Mouse (Mus musculus): ENCODE data around the gene Cog7. TPM values are rescaled to one million over a fixed set of nuclear protein-coding genes. Genes with fewer than 3 reads are reported as not detected.

The Cog7 gene
- polyA plus RNA-seq (2015; fragmentation: Nextera tagmentation; extraction: Ambion mirVana): 24.6 and 25.2 TPM in 2 replicates

DNA sequence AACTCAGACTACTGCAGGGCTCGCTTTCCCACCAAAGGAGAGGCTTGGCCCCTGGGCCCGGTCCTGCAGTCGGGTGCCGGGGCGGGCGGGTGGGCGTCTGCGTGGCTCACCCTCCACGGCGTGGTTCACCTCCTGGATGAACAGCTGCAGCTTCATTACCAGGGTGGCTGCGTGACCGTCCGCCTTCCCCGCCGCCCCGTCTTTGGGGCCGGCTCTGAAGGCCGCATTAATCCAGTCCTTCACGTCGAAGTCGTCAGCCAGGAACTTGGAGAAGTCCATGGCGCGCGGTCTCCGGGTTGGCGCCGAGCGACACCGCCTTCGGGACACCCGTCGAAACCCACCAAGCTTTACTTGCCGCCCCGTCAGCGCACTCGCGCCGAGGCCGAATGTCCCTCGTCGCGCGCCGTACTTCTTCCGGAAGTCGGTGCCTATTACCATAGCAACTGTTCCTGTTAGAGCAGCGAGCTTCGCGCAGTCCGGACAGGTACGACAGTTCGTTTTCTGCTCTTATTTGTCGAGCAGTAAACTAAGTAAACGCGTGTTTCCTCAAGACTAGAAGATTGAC is at the start of gene Cog7:
Gene Cog7, minus strand, starts transcription at position 405 of the 565 bp plus-strand sequence.
- no peaks in the 10 kb centered on the region for H3K27me3 ChIP-seq (ENCODE audit: control insufficient read depth, insufficient read depth, low read length)
- H3K4me3 ChIP-seq (replicated peaks; ENCODE audit: low read length): peak within 1 kb of the TSS; percentile 85
- H3K4me2 ChIP-seq (ENCODE audit: low read depth, low read length): peak within 1 kb of the TSS; percentile 73
- H3K9me3 ChIP-seq (replicated peaks; ENCODE audit: control insufficient read depth, low read length): no peaks in the 10 kb centered on the region
- peak; percentile 87 for ATAC-seq (ENCODE audit: insufficient read depth, low FRiP score)
- under 1% methylated on average over 54 of the region's 55 CpGs for WGBS
- no peaks in the 10 kb centered on the region for H3K36me3 ChIP-seq (ENCODE audit: control insufficient read depth, insufficient read depth, low read length)
- H3K4me1 ChIP-seq (ENCODE audit: control insufficient read depth, insufficient read depth, low read length): no peaks in the 10 kb centered on the region; the same call in 1 of the 2 replicates
- no peak within 1 kb of the TSS for H3K27ac ChIP-seq (ENCODE audit: low read length)
- H3K9ac ChIP-seq (ENCODE audit: low read length): peak within 1 kb of the TSS; percentile 82

DNA sequence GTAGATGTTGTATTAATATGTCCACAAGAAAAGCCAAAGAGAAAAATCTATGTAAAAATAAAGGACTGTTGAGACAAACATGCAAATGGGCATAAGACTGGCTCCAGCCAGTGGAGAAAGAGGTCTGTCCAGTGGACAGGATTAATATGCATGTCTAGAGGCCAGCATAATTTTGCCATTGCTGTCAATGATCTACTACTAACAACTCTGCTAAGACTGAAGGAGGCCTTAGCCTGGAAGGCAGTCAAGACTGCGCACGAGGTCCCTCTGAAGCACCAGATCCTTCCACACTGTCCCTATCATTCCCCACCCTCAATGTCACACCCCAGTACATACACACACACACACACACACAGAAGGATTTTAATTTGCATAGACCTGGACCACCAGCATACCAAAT is 40.6 kb upstream of the Cog7 start:
- peaks cover 16% of the 10 kb centered on the region for H3K4me1 ChIP-seq (ENCODE audit: control insufficient read depth, insufficient read depth, low read length)
- H3K4me3 ChIP-seq (replicated peaks; ENCODE audit: low read length): no peak overlapping the region
- no peak for ATAC-seq (ENCODE audit: insufficient read depth, low FRiP score)
- 97% methylated on average over 2 of the region's 2 CpGs for WGBS
- no peak overlapping the region for H3K4me2 ChIP-seq (ENCODE audit: low read depth, low read length)
- no peak overlapping the region for H3K9ac ChIP-seq (ENCODE audit: low read length)
- no peak overlapping the region for H3K27ac ChIP-seq (ENCODE audit: low read length)
- no peaks in the 10 kb centered on the region for H3K9me3 ChIP-seq (replicated peaks; ENCODE audit: control insufficient read depth, low read length)
- H3K27me3 ChIP-seq (ENCODE audit: control insufficient read depth, insufficient read depth, low read length): no peaks in the 10 kb centered on the region
- no peaks in the 10 kb centered on the region for H3K36me3 ChIP-seq (ENCODE audit: control insufficient read depth, insufficient read depth, low read length)

DNA sequence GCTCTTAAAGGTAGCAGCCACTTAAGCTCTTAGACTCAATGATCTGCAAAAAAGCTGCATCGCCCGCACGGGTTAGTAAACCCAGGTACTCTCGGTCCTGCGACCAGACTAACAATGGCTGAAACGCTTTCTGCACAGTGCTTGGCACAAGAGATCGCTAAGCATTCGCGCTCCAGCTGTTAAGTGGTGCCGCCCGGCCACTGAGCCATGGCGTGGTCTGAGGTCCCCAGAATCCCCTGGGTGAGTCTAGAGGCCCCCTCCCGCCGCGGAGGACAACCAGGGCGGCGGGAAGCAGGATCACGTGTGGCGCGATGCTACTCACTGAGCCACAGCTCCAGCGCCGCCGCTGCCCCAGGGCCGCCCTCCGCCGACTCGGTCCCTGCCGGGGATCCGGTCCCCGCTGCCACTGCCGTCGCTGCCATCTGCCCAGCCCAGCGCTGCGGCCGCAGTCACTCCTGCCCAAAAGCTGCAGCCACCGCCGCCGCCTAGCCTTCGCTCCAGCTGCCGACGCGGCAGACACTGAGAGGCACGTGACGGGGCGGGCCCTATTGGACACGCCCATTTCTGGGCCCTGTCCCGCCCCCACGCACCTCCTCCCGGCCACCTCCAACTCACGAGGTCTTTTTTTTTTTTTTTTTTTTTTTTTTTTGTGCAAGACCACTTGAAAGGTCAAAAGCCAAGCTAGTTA is 39.3 kb upstream of the Cog7 start, which contains the start of gene Gga2:
Gene Gga2, minus strand, starts transcription at position 556 of the 688 bp plus-strand sequence.
- H3K4me3 ChIP-seq (replicated peaks; ENCODE audit: low read length): peak within 1 kb of the TSS; percentile 78
- no peaks in the 10 kb centered on the region for H3K9me3 ChIP-seq (replicated peaks; ENCODE audit: control insufficient read depth, low read length)
- peak within 1 kb of the TSS; percentile 86 for H3K9ac ChIP-seq (ENCODE audit: low read length)
- WGBS: under 1% methylated on average over 49 of the region's 50 CpGs
- H3K36me3 ChIP-seq (ENCODE audit: control insufficient read depth, insufficient read depth, low read length): no peaks in the 10 kb centered on the region
- peak; percentile 89 for ATAC-seq (ENCODE audit: insufficient read depth, low FRiP score)
- H3K4me1 ChIP-seq (ENCODE audit: control insufficient read depth, insufficient read depth, low read length): peaks cover 26% of the 10 kb centered on the region
- no peaks in the 10 kb centered on the region for H3K27me3 ChIP-seq (ENCODE audit: control insufficient read depth, insufficient read depth, low read length)
- peak within 1 kb of the TSS; percentile 84 for H3K27ac ChIP-seq (ENCODE audit: low read length)
- peak within 1 kb of the TSS; percentile 61 for H3K4me2 ChIP-seq (ENCODE audit: low read depth, low read length)

- ATAC-seq (ENCODE audit: insufficient read depth, low FRiP score): peak; percentile 22; the same call in 1 of the 2 replicates
- under 1% methylated on average over 6 of the region's 6 CpGs for WGBS
- no peaks in the 10 kb centered on the region for H3K27me3 ChIP-seq (ENCODE audit: control insufficient read depth, insufficient read depth, low read length)
- peaks cover 31% of the 10 kb centered on the region for H3K4me1 ChIP-seq (ENCODE audit: control insufficient read depth, insufficient read depth, low read length)
- H3K9ac ChIP-seq (ENCODE audit: low read length): peak overlapping the region; percentile 86
- no peaks in the 10 kb centered on the region for H3K36me3 ChIP-seq (ENCODE audit: control insufficient read depth, insufficient read depth, low read length)
- peak overlapping the region; percentile 61 for H3K4me2 ChIP-seq (ENCODE audit: low read depth, low read length)
- peak overlapping the region; percentile 78 for H3K4me3 ChIP-seq (replicated peaks; ENCODE audit: low read length)
- peak overlapping the region; percentile 84 for H3K27ac ChIP-seq (ENCODE audit: low read length)
- H3K9me3 ChIP-seq (replicated peaks; ENCODE audit: control insufficient read depth, low read length): no peaks in the 10 kb centered on the region
Measured at GRCm38 (mm10) chr7:122020273-122020666, 38.8 kb upstream of the Cog7 start.

DNA sequence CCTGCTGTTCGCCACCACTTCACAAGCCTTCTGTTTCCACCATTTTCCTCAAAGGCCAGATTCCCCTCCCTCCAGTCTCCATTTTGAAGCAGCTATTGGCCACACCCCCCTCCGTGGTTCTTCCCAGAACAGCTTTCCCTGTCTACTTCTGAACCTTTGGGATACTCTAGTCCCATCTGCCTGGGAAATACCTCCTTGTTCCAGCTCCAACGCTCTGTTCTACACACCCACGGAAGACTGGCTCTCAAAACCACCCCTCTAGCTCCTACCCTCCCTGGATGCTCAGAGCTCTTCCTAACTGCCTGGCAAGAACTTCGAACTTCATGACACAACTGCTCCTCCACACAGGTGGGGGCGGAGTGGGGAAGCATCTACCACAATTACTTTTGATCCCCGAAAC is 37.5 kb upstream of the Cog7 start:
- no peaks in the 10 kb centered on the region for H3K9me3 ChIP-seq (replicated peaks; ENCODE audit: control insufficient read depth, low read length)
- no peaks in the 10 kb centered on the region for H3K36me3 ChIP-seq (ENCODE audit: control insufficient read depth, insufficient read depth, low read length)
- no peak for ATAC-seq (ENCODE audit: insufficient read depth, low FRiP score)
- no peak overlapping the region for H3K9ac ChIP-seq (ENCODE audit: low read length)
- peaks cover 39% of the 10 kb centered on the region for H3K4me1 ChIP-seq (ENCODE audit: control insufficient read depth, insufficient read depth, low read length)
- H3K4me3 ChIP-seq (replicated peaks; ENCODE audit: low read length): no peak overlapping the region
- no peaks in the 10 kb centered on the region for H3K27me3 ChIP-seq (ENCODE audit: control insufficient read depth, insufficient read depth, low read length)
- WGBS: 85% methylated on average over 7 of the region's 7 CpGs
- H3K27ac ChIP-seq (ENCODE audit: low read length): no peak overlapping the region
- peak overlapping the region; percentile 61; the same call in 1 of the 2 replicates for H3K4me2 ChIP-seq (ENCODE audit: low read depth, low read length)

GRCm38 (mm10) chr7:122018247-122018646 is 36.7 kb upstream of the Cog7 start:
- WGBS: 56% methylated on average over 3 of the region's 3 CpGs
- Histone ChIP-seq H3K27me3 (ENCODE audit: control insufficient read depth, insufficient read depth, low read length) (no peaks in the 10 kb centered on the region), H3K4me3 (replicated peaks; ENCODE audit: low read length) (no peak overlapping the region), H3K4me1 (ENCODE audit: control insufficient read depth, insufficient read depth, low read length) (peaks cover 39% of the 10 kb centered on the region), H3K27ac (ENCODE audit: low read length) (no peak overlapping the region), H3K9me3 (replicated peaks; ENCODE audit: control insufficient read depth, low read length) (no peaks in the 10 kb centered on the region), H3K9ac (ENCODE audit: low read length) (no peak overlapping the region), H3K36me3 (ENCODE audit: control insufficient read depth, insufficient read depth, low read length) (no peaks in the 10 kb centered on the region), H3K4me2 (ENCODE audit: low read depth, low read length) (no peak overlapping the region)
- no peak for ATAC-seq (ENCODE audit: insufficient read depth, low FRiP score)

GRCm38 (mm10) chr7:122015734-122016133 is 34.2 kb upstream of the Cog7 start:
- no peak overlapping the region for H3K4me3 ChIP-seq (replicated peaks; ENCODE audit: low read length)
- no peaks in the 10 kb centered on the region for H3K27me3 ChIP-seq (ENCODE audit: control insufficient read depth, insufficient read depth, low read length)
- no peaks in the 10 kb centered on the region for H3K9me3 ChIP-seq (replicated peaks; ENCODE audit: control insufficient read depth, low read length)
- peaks cover 39% of the 10 kb centered on the region for H3K4me1 ChIP-seq (ENCODE audit: control insufficient read depth, insufficient read depth, low read length)
- no peak overlapping the region for H3K4me2 ChIP-seq (ENCODE audit: low read depth, low read length)
- no peak overlapping the region; the same call in 1 of the 2 replicates for H3K27ac ChIP-seq (ENCODE audit: low read length)
- H3K9ac ChIP-seq (ENCODE audit: low read length): peak overlapping the region; percentile 8; the same call in 1 of the 2 replicates
- no peaks in the 10 kb centered on the region for H3K36me3 ChIP-seq (ENCODE audit: control insufficient read depth, insufficient read depth, low read length)
- WGBS: 31% methylated on average over 10 of the region's 10 CpGs
- no peak for ATAC-seq (ENCODE audit: insufficient read depth, low FRiP score)

DNA sequence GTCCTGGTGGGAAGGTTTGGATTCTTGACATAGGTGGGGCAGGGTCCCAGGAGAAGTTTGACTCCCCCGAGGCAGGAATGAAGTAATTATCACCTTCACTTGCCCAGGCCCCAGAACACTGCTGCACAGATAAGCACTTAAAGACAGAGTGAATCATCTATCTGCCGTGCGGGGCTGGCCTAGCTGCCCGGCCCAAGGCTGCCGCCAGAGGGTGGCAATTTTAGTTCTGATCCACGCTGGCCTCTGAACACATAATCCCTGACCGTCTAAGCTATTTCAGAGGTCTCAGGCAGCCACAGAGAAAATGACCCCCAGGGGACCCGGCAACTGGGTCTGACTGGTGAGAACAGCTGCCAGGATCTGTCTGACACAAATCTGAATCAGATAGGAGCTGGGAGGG is 33.6 kb upstream of the Cog7 start:
- Histone ChIP-seq H3K4me3 (replicated peaks; ENCODE audit: low read length) (no peak overlapping the region), H3K9me3 (replicated peaks; ENCODE audit: control insufficient read depth, low read length) (no peaks in the 10 kb centered on the region), H3K9ac (ENCODE audit: low read length) (peak overlapping the region; percentile 53), H3K27ac (ENCODE audit: low read length) (peak overlapping the region; percentile 57), H3K36me3 (ENCODE audit: control insufficient read depth, insufficient read depth, low read length) (no peaks in the 10 kb centered on the region), H3K4me1 (ENCODE audit: control insufficient read depth, insufficient read depth, low read length) (peaks cover 39% of the 10 kb centered on the region), H3K27me3 (ENCODE audit: control insufficient read depth, insufficient read depth, low read length) (no peaks in the 10 kb centered on the region), H3K4me2 (ENCODE audit: low read depth, low read length) (no peak overlapping the region; the same call in 1 of the 2 replicates)
- 20% methylated on average over 8 of the region's 8 CpGs for WGBS
- peak; percentile 18; the same call in 1 of the 2 replicates for ATAC-seq (ENCODE audit: insufficient read depth, low FRiP score)

GRCm38 (mm10) chr7:122012949-122013348 is 31.4 kb upstream of the Cog7 start:
- H3K27ac ChIP-seq (ENCODE audit: low read length): no peak overlapping the region
- H3K9ac ChIP-seq (ENCODE audit: low read length): no peak overlapping the region
- WGBS: 67% methylated on average over 10 of the region's 10 CpGs
- peaks cover 7% of the 10 kb centered on the region; the same call in 1 of the 2 replicates for H3K36me3 ChIP-seq (ENCODE audit: control insufficient read depth, insufficient read depth, low read length)
- no peak overlapping the region for H3K4me2 ChIP-seq (ENCODE audit: low read depth, low read length)
- no peak overlapping the region for H3K4me3 ChIP-seq (replicated peaks; ENCODE audit: low read length)
- H3K27me3 ChIP-seq (ENCODE audit: control insufficient read depth, insufficient read depth, low read length): no peaks in the 10 kb centered on the region
- ATAC-seq (ENCODE audit: insufficient read depth, low FRiP score): peak; percentile 63; the same call in 1 of the 2 replicates
- H3K4me1 ChIP-seq (ENCODE audit: control insufficient read depth, insufficient read depth, low read length): peaks cover 23% of the 10 kb centered on the region
- H3K9me3 ChIP-seq (replicated peaks; ENCODE audit: control insufficient read depth, low read length): no peaks in the 10 kb centered on the region
